8 mouse cellular contexts compared by ENCODE assay signal in genomic region chr11:98192901-98193805, GRCm38 (mm10). TPM values are rescaled to one million over a fixed set of nuclear protein-coding genes. Genes with fewer than 3 reads are reported as not detected.
DNase-seq lines count a peak whose midpoint lies in the region; ATAC-seq lines count a peak whose summit lies in the region.

Gene Med1, minus strand, starts transcription at chr11:98193293.

- H3K9ac ChIP-seq in lung, embryonic 16.5 days (ENCODE audit: low read length) = peak within 1 kb of the TSS; percentile 94

- H3K27me3 ChIP-seq in lung, embryonic 16.5 days (ENCODE audit: control insufficient read depth, insufficient read depth, low read depth, low read length) = no peaks in the 10 kb centered on the region

- peak within 1 kb of the TSS; percentile 92 for H3K27ac ChIP-seq in lung, embryonic 16.5 days (ENCODE audit: low read length)

- peak within 1 kb of the TSS; percentile 77 for H3K4me2 ChIP-seq in lung, embryonic 16.5 days (ENCODE audit: low read depth, low read length)

- H3K9me3 ChIP-seq in lung, embryonic 16.5 days (ENCODE audit: control insufficient read depth, low read length) = no peaks in the 10 kb centered on the region

- under 1% methylated on average over 53 of the region's 53 CpGs for WGBS in lung, embryonic 16.5 days

- peak within 1 kb of the TSS; percentile 90 for H3K4me3 ChIP-seq in lung, embryonic 16.5 days (ENCODE audit: low read length)

- DNase-seq in MEL-GATA-1-ER (ENCODE audit: extremely low read depth, low read depth) = peak; percentile 97
- peak; percentile 87 for DNase-seq in cerebellum, adult 8-10 months
- DNase-seq in forelimb bud, embryonic 11.5 days (ENCODE audit: low read depth, low spot score) = peak; percentile 98
- peak; percentile 86 for DNase-seq in layer of hippocampus, adult 9-10 months (ENCODE audit: low spot score)
- peak; percentile 64 for DNase-seq in ovary, postnatal 10 days (ENCODE audit: low spot score)
- DNase-seq in thymus, postnatal 10 days (ENCODE audit: low spot score in 2 of 2) = peak; percentile 90 to 93

- H3K4me1 ChIP-seq in lung, embryonic 16.5 days (replicated peaks; ENCODE audit: control insufficient read depth, insufficient read depth, low read length) = peaks cover 8% of the 10 kb centered on the region

- ATAC-seq in hematopoietic stem cell, adult 5-6 weeks (replicated peaks in 1 of 2; ENCODE audit: insufficient read depth in 1 of 2, low FRiP score in 2 of 2, low TSS enrichment in 1 of 2, low read depth in 1 of 2, poor library complexity in 2 of 2, severe bottlenecking in 2 of 2) = peak; percentile 98
- ATAC-seq in lung, embryonic 16.5 days (ENCODE audit: low read depth) = peak; percentile 97

- H3K36me3 ChIP-seq in lung, embryonic 16.5 days (ENCODE audit: control insufficient read depth, insufficient read depth, low read length) = peaks cover 3% of the 10 kb centered on the region; the same call in 1 of the 2 replicates

RNA-seq across cellular contexts. Expression of gene Med1, which starts in this region (rescaled TPM):
- 44.3 and 69.4 TPM in 2 replicates for total RNA-seq in hematopoietic stem cell, adult 5-6 weeks (2017)
- 58.1 and 59.2 TPM in 2 replicates for polyA plus RNA-seq in lung, embryonic 16.5 days (2015; fragmentation: Nextera tagmentation; extraction: Ambion mirVana)

Comparison
In these comparisons a context has a peak if more than half of its experiments do, and no peak if none do; other contexts are left out.
1. Peak in every context shown above with its lines: DNase-seq, ATAC-seq, H3K4me3 ChIP-seq and H3K27ac ChIP-seq.